Mouse (Mus musculus) heart, postnatal 4 days (tissue): ENCODE measurements around the gene Map1lc3b. TPM values are rescaled to one million over a fixed set of nuclear protein-coding genes. Genes with fewer than 3 reads are reported as not detected.
A peak's percentile ranks its signal among the peaks of the same experiment; 100 is the strongest.
"Not testable (repeated sequence)": the region's sequence is repeated elsewhere in the genome, so short reads cannot be mapped to it uniquely, and the experiment has no call there.

Experiments used
- DNase-seq: peaks from one replicate; pipeline ENCODE4 v3.0.0; 2021
- total RNA-seq, 2 experiments: library from RNA; stranded (reverse); gene quantifications; 2 replicates each; pipeline ENCODE4 v1.2.3; 2021

The Map1lc3b gene
- total RNA-seq, 2 experiments from 2014 or later, result 130 to 135 TPM

GRCm38 (mm10) chr8:121573275-121573674 lies 16.9 kb upstream of the Map1lc3b start:
- DNase-seq, result peak; percentile 81

GRCm38 (mm10) chr8:121575661-121576060 lies 14.5 kb upstream of the Map1lc3b start:
- DNase-seq, result no peak

- no peak for DNase-seq
Measured at GRCm38 (mm10) chr8:121577751-121578675, 12.1 kb upstream of the Map1lc3b start.

GRCm38 (mm10) chr8:121578676-121579451 lies 11.3 kb upstream of the Map1lc3b start, which contains the start of gene Fbxo31:
Gene Fbxo31, minus strand, starts transcription at chr8:121578806.
- DNase-seq, result peak; percentile 96

- no peak for DNase-seq
Measured at GRCm38 (mm10) chr8:121580465-121580864, 9.7 kb upstream of the Map1lc3b start.

- no peak for DNase-seq
Measured at GRCm38 (mm10) chr8:121583653-121584052, 6.5 kb upstream of the Map1lc3b start.

GRCm38 (mm10) chr8:121584730-121585129 lies 5.4 kb upstream of the Map1lc3b start:
- DNase-seq, result no peak

GRCm38 (mm10) chr8:121585159-121585825 lies 4.9 kb upstream of the Map1lc3b start:
- DNase-seq, result peak; percentile 100

GRCm38 (mm10) chr8:121588750-121589149 lies 1.4 kb upstream of the Map1lc3b start:
- no peak for DNase-seq

GRCm38 (mm10) chr8:121589205-121589726 lies 895 bp upstream of the Map1lc3b start:
- no peak for DNase-seq

- DNase-seq, result peak; percentile 61
Measured at GRCm38 (mm10) chr8:121591178-121592066, 1.3 kb downstream of the Map1lc3b start.

GRCm38 (mm10) chr8:121593293-121593692 lies 3.1 kb downstream of the Map1lc3b start:
- no peak for DNase-seq

GRCm38 (mm10) chr8:121593983-121594382 lies 3.8 kb downstream of the Map1lc3b start:
- DNase-seq, result peak; percentile 33

GRCm38 (mm10) chr8:121597492-121597891 lies 7.3 kb downstream of the Map1lc3b start:
- not testable (repeated sequence) for DNase-seq

GRCm38 (mm10) chr8:121598190-121598589 lies 8.0 kb downstream of the Map1lc3b start:
- no peak for DNase-seq

GRCm38 (mm10) chr8:121598892-121599291 lies 8.7 kb downstream of the Map1lc3b start:
- peak; percentile 91 for DNase-seq

- DNase-seq, result no peak
Measured at GRCm38 (mm10) chr8:121599842-121600241, 9.7 kb downstream of the Map1lc3b start.

GRCm38 (mm10) chr8:121602411-121602810 lies 12.2 kb downstream of the Map1lc3b start:
- no peak for DNase-seq

- DNase-seq, result peak; percentile 81
Measured at GRCm38 (mm10) chr8:121602860-121603259, 12.7 kb downstream of the Map1lc3b start.

- DNase-seq, result no peak
Measured at GRCm38 (mm10) chr8:121603801-121604200, 13.6 kb downstream of the Map1lc3b start.

- DNase-seq, result no peak
Measured at GRCm38 (mm10) chr8:121607661-121608060, 17.5 kb downstream of the Map1lc3b start.
